29 mouse cellular contexts compared by ENCODE assay signal in the genomic region with DNA sequence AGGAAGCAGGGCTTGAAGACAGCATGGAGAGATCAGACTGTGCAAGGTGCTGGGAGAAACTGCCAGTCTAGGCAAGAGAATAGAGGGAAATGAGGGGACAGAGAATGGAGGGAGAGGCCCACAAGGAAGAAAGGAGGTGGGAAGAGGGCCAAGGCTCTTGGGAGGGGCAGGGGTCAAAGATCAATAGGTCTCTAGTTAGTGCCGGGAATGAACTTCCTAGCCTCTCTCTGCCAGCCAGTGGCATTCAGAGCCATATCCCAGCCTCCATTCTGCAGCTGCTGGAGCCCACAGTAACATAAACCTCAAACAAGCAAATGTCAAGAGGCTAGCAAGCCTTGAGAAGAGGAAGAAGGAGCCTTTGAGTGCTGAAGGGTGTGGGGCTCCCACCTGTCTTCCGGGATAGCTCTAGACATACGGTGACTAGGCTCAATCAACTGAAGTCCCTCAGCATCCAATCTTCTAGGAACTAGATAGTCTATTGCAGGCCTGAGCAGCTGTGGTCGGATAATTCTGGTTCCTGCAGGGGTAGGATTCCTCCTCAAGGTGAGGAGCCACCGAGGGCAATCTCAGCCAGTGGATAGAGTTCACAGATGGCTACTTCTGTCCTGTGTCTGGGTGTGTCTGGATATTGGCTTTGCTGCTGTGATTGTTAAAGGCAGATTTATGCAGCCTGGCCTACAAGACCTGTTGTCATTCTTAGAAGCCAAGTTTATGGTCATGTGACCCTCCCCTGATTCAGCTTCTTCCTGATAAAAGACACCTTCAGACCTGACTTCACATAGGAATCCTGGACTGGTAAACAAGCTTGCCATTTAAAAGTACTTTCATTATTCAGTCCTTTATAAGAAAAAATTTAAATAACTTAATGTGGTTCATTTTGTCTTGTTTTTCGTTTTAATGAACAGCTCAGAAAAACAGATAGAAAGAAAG. TPM values are rescaled to one million over a fixed set of nuclear protein-coding genes. Genes with fewer than 3 reads are reported as not detected.
DNase-seq lines count a peak whose midpoint lies in the region; ATAC-seq and TF ChIP-seq lines count a peak whose summit lies in the region.
"Had no signal": no experiment of that assay in that cellular context is flagged by ENCODE, and none has a peak within 500 bp of the region (broad histone marks: within the 10 kb centered on the region; RNA-seq: fewer than 3 reads in every experiment).

Gene Ppp1r14d, minus strand, starts transcription at position 132 of the 930 bp plus-strand sequence.

- no peak within 1 kb of the TSS for H3ac ChIP-seq in myocyte (ENCODE audit: control insufficient read depth, insufficient read length)

- H3K4me3 ChIP-seq in lung, adult 2 months (replicated peaks; ENCODE audit: extremely low read depth, low read depth, low read length) = no peak within 1 kb of the TSS
- no peak within 1 kb of the TSS for H3K4me3 ChIP-seq in MEL (ENCODE audit: control insufficient read depth in 1 of 2, insufficient read depth in 1 of 2, low read depth in 2 of 2, low read length in 2 of 2)
- peak within 1 kb of the TSS; percentile 34 for H3K4me3 ChIP-seq in intestine, embryonic 16.5 days (ENCODE audit: low read length)
- no peak within 1 kb of the TSS for H3K4me3 ChIP-seq in myocyte
- H3K4me3 ChIP-seq in layer of hippocampus, adult 2 months = no peak within 1 kb of the TSS
- H3K4me3 ChIP-seq: forebrain, embryonic 10.5 days; heart, embryonic 10.5 days; limb, embryonic 15.5 days; megakaryocyte, embryonic 14.5 days; midbrain, embryonic 13.5 days had no signal

- TF ChIP-seq CTCF in lung, adult 2 months (IDR thresholded peaks at IDR 0.05; ENCODE audit: insufficient read depth, low read length) = no peak
- no peak for TF ChIP-seq CTCF in MEL (IDR thresholded peaks at IDR 0.05 in 2 of 3, conservative IDR thresholded peaks at IDR 0.05 in 1 of 3; ENCODE audit: control insufficient read depth in 1 of 3, insufficient read depth in 1 of 3, low read depth in 2 of 3, low read length in 3 of 3, poor library complexity in 1 of 3, severe bottlenecking in 1 of 3)
- TF ChIP-seq CTCF in layer of hippocampus, adult 2 months (conservative IDR thresholded peaks at IDR 0.05) = no peak

- 69% methylated on average over 6 of the region's 6 CpGs for WGBS in lung, adult 2 months
- 59% methylated on average over 6 of the region's 6 CpGs for WGBS in intestine, embryonic 16.5 days

- H3K4me2 ChIP-seq in intestine, embryonic 16.5 days (ENCODE audit: low read depth, low read length) = peak within 1 kb of the TSS; percentile 46
- peak within 1 kb of the TSS; percentile 13 for H3K4me2 ChIP-seq in myocyte (ENCODE audit: low read depth)
- H3K4me2 ChIP-seq: limb, embryonic 15.5 days; midbrain, embryonic 13.5 days had no signal

- no peaks in the 10 kb centered on the region for H3K9me3 ChIP-seq in MEL (replicated peaks; ENCODE audit: insufficient read depth, low read length)
- no peaks in the 10 kb centered on the region for H3K9me3 ChIP-seq in intestine, embryonic 16.5 days (ENCODE audit: control insufficient read depth, low read length)
- H3K9me3 ChIP-seq: forebrain, embryonic 10.5 days; heart, embryonic 10.5 days; limb, embryonic 15.5 days; midbrain, embryonic 13.5 days had no signal

- H3K79me2 ChIP-seq in MEL (ENCODE audit: control insufficient read depth, insufficient read depth, low read length, poor library complexity) = no peaks in the 10 kb centered on the region
- H3K79me2 ChIP-seq in myocyte (ENCODE audit: control insufficient read depth, insufficient read depth) = no peaks in the 10 kb centered on the region

- H3K9ac ChIP-seq in MEL (ENCODE audit: control insufficient read depth, low read depth, low read length, poor library complexity, severe bottlenecking) = no peak within 1 kb of the TSS
- H3K9ac ChIP-seq in intestine, embryonic 16.5 days (ENCODE audit: low read depth, low read length) = peak within 1 kb of the TSS; percentile 48
- H3K9ac ChIP-seq: forebrain, postnatal 0 days; limb, embryonic 15.5 days; liver, embryonic 14.5 days; midbrain, embryonic 13.5 days had no signal

- no peak within 1 kb of the TSS for H3K27ac ChIP-seq in MEL (ENCODE audit: control insufficient read depth, low read depth, low read length)
- peak within 1 kb of the TSS; percentile 92 for H3K27ac ChIP-seq in intestine, embryonic 16.5 days (ENCODE audit: low read length)
- H3K27ac ChIP-seq in layer of hippocampus, adult 2 months = no peak within 1 kb of the TSS
- H3K27ac ChIP-seq: forebrain, embryonic 10.5 days; heart, embryonic 10.5 days; limb, embryonic 15.5 days; liver, embryonic 14.5 days; midbrain, embryonic 13.5 days; stomach, postnatal 0 days had no signal

- H3K36me3 ChIP-seq in MEL (ENCODE audit: control insufficient read depth in 1 of 2, insufficient read depth in 2 of 2, low read length in 2 of 2) (no peaks in the 10 kb centered on the region), myocyte (ENCODE audit: control insufficient read depth, insufficient read depth) (no peaks in the 10 kb centered on the region)
- H3K36me3 ChIP-seq in intestine, embryonic 16.5 days (ENCODE audit: control insufficient read depth, insufficient read depth, low read length) = no peaks in the 10 kb centered on the region
- H3K36me3 ChIP-seq: forebrain, embryonic 10.5 days; heart, embryonic 10.5 days; limb, embryonic 15.5 days; midbrain, embryonic 13.5 days had no signal

- no peaks in the 10 kb centered on the region for H3K4me1 ChIP-seq in lung, adult 2 months (ENCODE audit: control insufficient read depth, insufficient read depth, low read length)
- no peaks in the 10 kb centered on the region for H3K4me1 ChIP-seq in MEL (ENCODE audit: control insufficient read depth in 1 of 2, insufficient read depth in 2 of 2, low read length in 2 of 2)
- peaks cover 3% of the 10 kb centered on the region; the same call in 1 of the 2 replicates for H3K4me1 ChIP-seq in intestine, embryonic 16.5 days (ENCODE audit: control insufficient read depth, insufficient read depth, low read length)
- H3K4me1 ChIP-seq: forebrain, embryonic 10.5 days; heart, embryonic 10.5 days; limb, embryonic 15.5 days; megakaryocyte, embryonic 14.5 days; midbrain, embryonic 13.5 days had no signal

- H3K27me3 ChIP-seq in MEL (ENCODE audit: control insufficient read depth in 1 of 2, insufficient read depth in 2 of 2, low read length in 2 of 2) (peaks cover 0 to 3% of the 10 kb centered on the region in 2 experiments; a peak in 2 of 4 replicates), myocyte (ENCODE audit: control insufficient read depth, insufficient read depth, insufficient read length) (peaks cover 4% of the 10 kb centered on the region)
- no peaks in the 10 kb centered on the region for H3K27me3 ChIP-seq in intestine, embryonic 16.5 days (replicated peaks; ENCODE audit: control insufficient read depth, insufficient read depth, low read length)

- DNase-seq in lung, adult 18-20 months = peak; percentile 42 to 43
- DNase-seq in lung, adult 2 months = no peak
- no peak for DNase-seq in MEL (ENCODE audit: low read depth, low spot score)
- no peak for DNase-seq in thymus, postnatal 14 days
- no peak for DNase-seq in layer of hippocampus, adult 2 months (ENCODE audit: low spot score in 2 of 2)
- DNase-seq: adrenal gland, adult 8-10 months; cerebellum, adult 18-20 months; cerebellum, postnatal 14 days; forebrain, postnatal 0 days; left cerebral cortex, postnatal 4 days; thymus, adult 2 months had no signal

- no peak for TF ChIP-seq EP300 in MEL (IDR thresholded peaks at IDR 0.05; ENCODE audit: low read depth in 1 of 2, low read length in 2 of 2)

- peak; percentile 79 for ATAC-seq in intestine, embryonic 16.5 days
- ATAC-seq in activated CD4-positive, CD25-positive, alpha-beta regulatory T cell, adult 4 months = no peak
- ATAC-seq: forebrain, postnatal 0 days; hindbrain, embryonic 16.5 days; midbrain, embryonic 13.5 days had no signal

- no peak for TF ChIP-seq RAD21 in MEL (IDR thresholded peaks at IDR 0.05; ENCODE audit: low read depth, low read length)

- no peak for TF ChIP-seq POLR2A in lung, adult 2 months (IDR thresholded peaks at IDR 0.05; ENCODE audit: borderline replicate concordance, extremely low read depth, low read depth, low read length)
- TF ChIP-seq POLR2A in MEL (IDR thresholded peaks at IDR 0.05; ENCODE audit: control insufficient read depth in 1 of 2, insufficient read depth in 1 of 2, low read depth in 1 of 2, low read length in 2 of 2, poor library complexity in 1 of 2) (no peak), myocyte (IDR thresholded peaks at IDR 0.05; ENCODE audit: insufficient read length, low read depth) (no peak)

TF ChIP-seq in MEL, 35 proteins besides CTCF, POLR2A, EP300 and RAD21:
- peak; percentile 55 for TF ChIP-seq USF1 (IDR thresholded peaks at IDR 0.05; ENCODE audit: low read depth, low read length)
- TF ChIP-seq SIN3A (IDR thresholded peaks at IDR 0.05; ENCODE audit: low read length) = no peak

TF ChIP-seq in myocyte, 11 proteins besides CTCF, POLR2A, EP300 and RAD21:
- peak in 1 of 3 experiments; percentile 1 for TF ChIP-seq MYOG (IDR thresholded peaks at IDR 0.05; ENCODE audit: control insufficient read depth in 1 of 3, insufficient read depth in 1 of 3, insufficient read length in 2 of 3, low read depth in 2 of 3)
- TF ChIP-seq MYOD1 (IDR thresholded peaks at IDR 0.05; ENCODE audit: control insufficient read depth in 1 of 3, insufficient read length in 2 of 3, low read depth in 2 of 3) = peak in 1 of 3 experiments; percentile 12
- no peak for TF ChIP-seq MAX (IDR thresholded peaks at IDR 0.05; ENCODE audit: low read depth)
- no peak for TF ChIP-seq E2F4 (IDR thresholded peaks at IDR 0.05; ENCODE audit: insufficient read depth)
- no peak for TF ChIP-seq SRF (IDR thresholded peaks at IDR 0.05; ENCODE audit: control insufficient read depth, insufficient read length, low read depth)
- TF ChIP-seq TCF3 (IDR thresholded peaks at IDR 0.05; ENCODE audit: insufficient read length, low read depth) = no peak
- peak; percentile 60 for TF ChIP-seq USF1 (IDR thresholded peaks at IDR 0.05; ENCODE audit: low read depth)
- TF ChIP-seq TCF12 (IDR thresholded peaks at IDR 0.05; ENCODE audit: insufficient read depth, poor library complexity, severe bottlenecking) = no peak

RNA-seq across cellular contexts. Expression of gene Ppp1r14d, which starts in this region (rescaled TPM):
- polyA plus RNA-seq in lung, adult 2 months (2012; rRNA removed) = 1.1 and 1.9 TPM in 2 replicates
- total RNA-seq in MEL (2012; rRNA removed) = not detected in 2 replicates
- not detected for polyA plus RNA-seq in MEL (2012; ENCODE audit: insufficient read depth in 1 of 2, insufficient read length in 2 of 2, low read depth in 1 of 2, low replicate concordance in 2 of 2, missing spikeins in 1 of 2)
- polyA plus RNA-seq in intestine, embryonic 16.5 days (2015; fragmentation: Nextera tagmentation; extraction: Ambion mirVana) = 30.1 and 35.2 TPM in 2 replicates
- 0.13 TPM for polyA plus RNA-seq in myocyte (2012; fragmentation: generic; extraction: Trizol)
- not detected for total RNA-seq in layer of hippocampus, adult 2 months (2021)
- polyA plus RNA-seq in activated CD4-positive, CD25-positive, alpha-beta regulatory T cell, adult 4 months (2017; shearing (Covaris generic)) = not detected
- total RNA-seq: adrenal gland, adult 8-10 months; forebrain, postnatal 0 days; granulocyte monocyte progenitor cell, adult 5-6 weeks; hematopoietic stem cell, adult 5-6 weeks; layer of hippocampus, postnatal 14 days; left cerebral cortex, adult 8-10 months; left cerebral cortex, postnatal 4 days; monocyte, adult 5-6 weeks had no signal
- polyA plus RNA-seq: embryonic facial prominence, embryonic 11.5 days; forebrain, postnatal 0 days; hindbrain, embryonic 16.5 days; limb, embryonic 15.5 days; liver, embryonic 14.5 days; midbrain, embryonic 13.5 days; neural tube, embryonic 11.5 days had no signal

Comparison
In these comparisons a context has a peak if more than half of its experiments do, and no peak if none do; other contexts are left out.
1. RNA of gene Ppp1r14d (polyA plus RNA-seq): 30.1 to 35.2 TPM in intestine, embryonic 16.5 days; 1.1 to 1.9 TPM in lung, adult 2 months, 0.13 TPM in myocyte (single experiment), not detected in MEL and not detected in activated CD4-positive, CD25-positive, alpha-beta regulatory T cell, adult 4 months; every median in the first group is over 10 times any median in the second.
2. DNase-seq: peak in lung, adult 18-20 months (2 of 2); none in lung, adult 2 months (single experiment), MEL (single experiment), thymus, postnatal 14 days (single experiment) and layer of hippocampus, adult 2 months (0 of 2).